Mouse (Mus musculus): ENCODE measurements at regions not wholly inside any gene's neighbourhood (a gene's known extent, or its start where the extent isn't known, plus 50 kb on each side); places are given as distances from the start of the nearest gene placed in this dataset.

DNA sequence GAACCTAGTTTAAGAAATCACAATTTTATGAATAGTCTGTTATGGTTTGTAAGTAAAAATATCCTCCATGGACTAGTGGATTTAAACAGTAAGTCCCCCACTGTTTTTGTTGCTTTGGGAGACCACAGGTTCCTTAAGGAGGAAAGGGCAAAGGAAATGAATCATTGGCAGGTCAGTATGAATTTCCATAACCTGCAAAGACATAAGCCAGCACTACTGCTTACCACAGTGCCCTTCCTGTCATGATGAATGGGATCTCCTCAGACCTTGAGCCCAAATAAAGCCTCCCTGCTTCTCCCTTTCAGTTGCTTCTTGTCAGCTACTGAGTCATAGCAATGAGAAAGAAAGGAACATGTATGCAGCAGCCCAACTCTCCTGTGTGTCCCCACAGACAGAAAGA lies 443.1 kb upstream of the Dpp10 start:
- TF ChIP-seq CTCF (IDR thresholded peaks at IDR 0.05; ENCODE audit: borderline replicate concordance, control insufficient read depth, extremely low read depth, insufficient read depth, low read length, poor library complexity) = no peak
- no peak for TF ChIP-seq POLR2A (IDR thresholded peaks at IDR 0.05; ENCODE audit: control insufficient read depth, extremely low read depth, insufficient read depth, low read length, poor library complexity)

Data from thymus, adult 2 months (tissue).